Mouse (Mus musculus) embryonic facial prominence, embryonic 11.5 days (tissue): Measurements from ENCODE around the gene Garnl3. TPM values are rescaled to one million over a fixed set of nuclear protein-coding genes. Genes with fewer than 3 reads are reported as not detected.
"Not testable (repeated sequence)": the region's sequence is repeated elsewhere in the genome, so short reads cannot be mapped to it uniquely, and the experiment has no call there.

ENCODE experiments used
- ATAC-seq: fragments of 200-750 bp; cut with Nextera tagmentation; replicated peaks from 2 replicates; pipeline ENCODE4 v1.8.0; 2017; ENCODE audit warnings: low read depth; ENCODE audit not compliant: insufficient number of reproducible peaks, low FRiP score, low TSS enrichment
- DNase-seq: peaks from one replicate; pipeline ENCODE4 v3.0.0-alpha.2; 2015; ENCODE audit warnings: low spot score
- H3K27ac ChIP-seq: fragments of 300-500 bp; sonication (generic); replicated peaks from 2 replicates; pipeline ENCODE4 v1.5.1; 2014; ENCODE audit warnings: mild to moderate bottlenecking, low read depth, low read length, control low read depth
- H3K27me3 ChIP-seq: fragments of 300-500 bp; sonication (generic); 2 replicates; pipeline ENCODE4 v1.6.1; 2014; ENCODE audit warnings: mild to moderate bottlenecking, low read length, moderate library complexity, mixed read lengths; ENCODE audit not compliant: control insufficient read depth, insufficient read depth
- H3K36me3 ChIP-seq: fragments of 300-500 bp; sonication (generic); replicated peaks from 2 replicates; pipeline ENCODE4 v1.6.1; 2014; ENCODE audit warnings: low read depth, mild to moderate bottlenecking, low read length, moderate library complexity, mixed read lengths; ENCODE audit not compliant: control insufficient read depth, insufficient read depth
- H3K4me1 ChIP-seq: fragments of 300-500 bp; sonication (generic); 2 replicates; pipeline ENCODE4 v1.6.1; 2014; ENCODE audit warnings: low read length, mixed read lengths; ENCODE audit not compliant: control insufficient read depth, insufficient read depth
- H3K4me2 ChIP-seq: fragments of 300-500 bp; sonication (generic); 2 replicates; pipeline ENCODE4 v1.6.1; 2014; ENCODE audit warnings: low read depth, mild to moderate bottlenecking, control low read depth, low read length, moderate library complexity
- H3K4me3 ChIP-seq: fragments of 300-500 bp; sonication (generic); 2 replicates; pipeline ENCODE4 v1.5.1; 2014; ENCODE audit warnings: low read depth, low read length, control low read depth
- H3K9ac ChIP-seq: fragments of 300-500 bp; sonication (generic); replicated peaks from 2 replicates; pipeline ENCODE4 v1.6.1; 2014; ENCODE audit warnings: mild to moderate bottlenecking, control low read depth, low read length
- H3K9me3 ChIP-seq: fragments of 300-500 bp; sonication (generic); replicated peaks from 2 replicates; pipeline ENCODE4 v1.6.1; 2016; ENCODE audit warnings: mild to moderate bottlenecking, low read length, inconsistent platforms, mixed read lengths; ENCODE audit not compliant: control insufficient read depth
- WGBS: fragments of 180-500 bp; shearing (Covaris S2); extraction: QIAGEN DNeasy Blood & Tissue Kit; methylation state at CpG from one replicate; pipeline ENCODE4 v1.1.7; 2014; 5-methylcytosine and 5-hydroxymethylcytosine counted together
- polyA plus RNA-seq: library from polyadenylated mRNA; unstranded; fragments of >200 nt; fragmentation: Nextera tagmentation; extraction: Ambion mirVana; gene quantifications from 2 replicates; pipeline ENCODE4 v1.2.1, GENCODE M21; 2014

Garnl3 gene
- polyA plus RNA-seq, 1 experiment from 2014 or later: 9.0 TPM

DNA sequence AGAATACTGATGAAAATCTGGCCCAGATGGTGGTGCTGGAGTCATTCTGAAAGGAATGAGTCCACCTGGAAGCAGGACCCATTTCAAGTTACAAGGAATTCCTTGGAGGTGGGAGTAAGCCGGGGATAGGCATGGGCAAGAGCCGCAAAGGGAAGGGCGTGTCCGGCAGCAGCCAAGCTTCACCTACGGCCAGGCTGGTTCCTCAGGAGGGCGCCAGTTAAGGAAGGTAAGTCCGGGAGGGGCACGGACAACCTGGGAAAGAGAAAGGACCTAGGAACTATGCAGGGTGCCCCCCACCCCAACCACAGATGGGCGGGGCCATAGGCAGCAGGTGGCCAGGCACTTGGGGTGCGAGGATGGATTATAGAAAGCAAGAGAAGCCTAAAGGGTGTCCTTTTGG lies 1.8 kb downstream of the Garnl3 start:
- Histone ChIP-seq H3K4me1 (no peaks in the 10 kb centered on the region), H3K4me2 (peak overlapping the region; percentile 98), H3K27me3 (peaks cover 11% of the 10 kb centered on the region), H3K9ac (peak overlapping the region; percentile 68), H3K27ac (no peak overlapping the region), H3K9me3 (no peaks in the 10 kb centered on the region), H3K4me3 (peak overlapping the region; percentile 69), H3K36me3 (no peaks in the 10 kb centered on the region)
- peak; percentile 7 for DNase-seq
- peak; percentile 0; the same call in 1 of the 2 replicates for ATAC-seq
- WGBS: 3% methylated on average over 10 of the region's 10 CpGs

GRCm38 (mm10) chr2:33129005-33129404 lies 2.4 kb downstream of the Garnl3 start:
- Histone ChIP-seq H3K4me3 (no peak overlapping the region), H3K27ac (no peak overlapping the region), H3K9me3 (no peaks in the 10 kb centered on the region), H3K4me1 (no peaks in the 10 kb centered on the region), H3K36me3 (no peaks in the 10 kb centered on the region), H3K9ac (no peak overlapping the region), H3K27me3 (peaks cover 11% of the 10 kb centered on the region), H3K4me2 (no peak overlapping the region)
- 71% methylated on average over 2 of the region's 2 CpGs for WGBS
- ATAC-seq: no peak
- no peak for DNase-seq

- no peaks in the 10 kb centered on the region for H3K4me1 ChIP-seq
- H3K4me3 ChIP-seq: no peak overlapping the region
- peaks cover 6% of the 10 kb centered on the region for H3K27me3 ChIP-seq
- no peak overlapping the region for H3K9ac ChIP-seq
- no peak for DNase-seq
- no peaks in the 10 kb centered on the region for H3K36me3 ChIP-seq
- WGBS: 78% methylated on average over 2 of the region's 2 CpGs
- H3K4me2 ChIP-seq: no peak overlapping the region
- no peak for ATAC-seq
- H3K27ac ChIP-seq: no peak overlapping the region
- H3K9me3 ChIP-seq: no peaks in the 10 kb centered on the region
Observed at GRCm38 (mm10) chr2:33127271-33127670, 4.2 kb downstream of the Garnl3 start.

DNA sequence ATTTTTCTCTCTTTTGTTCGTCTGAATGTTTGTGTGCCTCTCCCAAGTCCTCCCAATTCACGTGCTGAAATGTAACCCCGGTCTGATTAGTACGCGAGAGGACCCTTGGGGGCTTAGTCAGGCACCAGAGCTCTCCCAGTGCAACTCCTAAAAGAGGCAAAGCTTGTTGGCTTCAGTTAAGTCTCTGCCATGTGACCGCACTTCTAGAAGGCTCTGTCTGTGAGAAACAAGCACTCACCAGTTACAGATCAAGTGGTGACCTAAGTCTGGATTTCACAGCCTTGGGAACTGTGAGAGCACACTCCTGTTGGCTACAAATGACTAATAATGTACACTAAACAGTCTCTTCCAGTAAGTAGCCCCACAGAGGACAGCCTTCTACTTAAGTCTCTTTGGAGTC lies 8.6 kb downstream of the Garnl3 start:
- Histone ChIP-seq H3K4me1 (no peaks in the 10 kb centered on the region), H3K9me3 (no peaks in the 10 kb centered on the region), H3K9ac (no peak overlapping the region), H3K4me2 (no peak overlapping the region), H3K4me3 (no peak overlapping the region), H3K36me3 (no peaks in the 10 kb centered on the region), H3K27ac (no peak overlapping the region), H3K27me3 (no peaks in the 10 kb centered on the region)
- WGBS: 78% methylated on average over 6 of the region's 6 CpGs
- DNase-seq (no peak), ATAC-seq (no peak)

DNA sequence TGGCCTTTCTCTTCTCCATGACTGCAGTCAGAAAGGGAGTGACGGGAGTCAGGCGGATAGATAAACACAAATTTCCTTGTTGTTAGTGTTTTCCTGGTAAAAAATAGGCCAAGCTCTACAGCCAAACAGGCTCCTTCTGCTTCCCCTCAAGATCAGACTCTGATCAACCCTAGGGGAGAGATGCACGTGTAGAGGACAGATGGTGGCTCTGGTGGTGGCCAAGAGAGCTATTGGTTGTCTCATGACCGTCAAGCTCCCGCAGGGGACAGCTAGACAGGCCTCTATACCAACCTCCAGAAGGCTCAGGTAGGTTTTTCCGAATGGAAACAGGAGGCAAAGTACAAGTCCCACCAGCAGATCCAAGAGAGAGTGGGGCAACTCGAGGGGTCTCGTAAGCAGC lies 30.9 kb downstream of the Garnl3 start:
- Histone ChIP-seq H3K9ac (no peak overlapping the region), H3K36me3 (no peaks in the 10 kb centered on the region), H3K4me2 (no peak overlapping the region), H3K4me3 (no peak overlapping the region), H3K4me1 (no peaks in the 10 kb centered on the region), H3K9me3 (no peaks in the 10 kb centered on the region), H3K27ac (no peak overlapping the region), H3K27me3 (no peaks in the 10 kb centered on the region)
- ATAC-seq: no peak
- DNase-seq: no peak
- WGBS: 85% methylated on average over 8 of the region's 8 CpGs

GRCm38 (mm10) chr2:33097326-33097725 lies 34.1 kb downstream of the Garnl3 start:
- H3K9me3 ChIP-seq, H3K4me1 ChIP-seq, ATAC-seq, DNase-seq, H3K4me3 ChIP-seq, H3K9ac ChIP-seq, H3K4me2 ChIP-seq, H3K27me3 ChIP-seq, H3K36me3 ChIP-seq, H3K27ac ChIP-seq: not testable (repeated sequence)
- WGBS: 89% methylated on average over 12 of the region's 12 CpGs

DNA sequence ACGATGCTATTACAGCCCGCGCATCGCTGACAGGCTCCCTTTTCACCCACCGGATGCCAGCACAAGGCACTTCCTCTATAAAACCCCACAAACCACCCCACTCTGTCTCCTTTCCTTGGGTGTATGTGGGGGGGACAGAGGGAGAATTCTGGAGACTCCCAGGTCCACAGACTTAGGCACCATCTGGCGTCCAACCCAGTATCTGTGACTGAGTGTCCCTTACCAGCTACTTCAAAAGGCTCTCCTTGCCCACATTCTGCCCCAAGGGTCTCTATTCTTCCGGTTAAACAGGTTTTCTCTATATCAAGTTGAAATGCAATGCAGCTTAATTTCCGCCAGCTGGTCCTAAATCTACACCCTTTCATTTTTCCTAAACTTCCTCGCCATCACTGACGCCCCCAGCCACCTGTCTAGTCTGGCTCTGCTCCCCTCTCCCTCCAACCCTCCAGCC lies 36.2 kb downstream of the Garnl3 start:
- no peak overlapping the region for H3K4me2 ChIP-seq
- ATAC-seq (no peak), DNase-seq (peak; percentile 28)
- 67% methylated on average over 10 of the region's 10 CpGs for WGBS
- H3K27ac ChIP-seq: no peak overlapping the region
- no peak overlapping the region for H3K4me3 ChIP-seq
- no peaks in the 10 kb centered on the region for H3K4me1 ChIP-seq
- H3K36me3 ChIP-seq: no peaks in the 10 kb centered on the region
- no peak overlapping the region for H3K9ac ChIP-seq
- no peaks in the 10 kb centered on the region for H3K27me3 ChIP-seq
- no peaks in the 10 kb centered on the region for H3K9me3 ChIP-seq

DNA sequence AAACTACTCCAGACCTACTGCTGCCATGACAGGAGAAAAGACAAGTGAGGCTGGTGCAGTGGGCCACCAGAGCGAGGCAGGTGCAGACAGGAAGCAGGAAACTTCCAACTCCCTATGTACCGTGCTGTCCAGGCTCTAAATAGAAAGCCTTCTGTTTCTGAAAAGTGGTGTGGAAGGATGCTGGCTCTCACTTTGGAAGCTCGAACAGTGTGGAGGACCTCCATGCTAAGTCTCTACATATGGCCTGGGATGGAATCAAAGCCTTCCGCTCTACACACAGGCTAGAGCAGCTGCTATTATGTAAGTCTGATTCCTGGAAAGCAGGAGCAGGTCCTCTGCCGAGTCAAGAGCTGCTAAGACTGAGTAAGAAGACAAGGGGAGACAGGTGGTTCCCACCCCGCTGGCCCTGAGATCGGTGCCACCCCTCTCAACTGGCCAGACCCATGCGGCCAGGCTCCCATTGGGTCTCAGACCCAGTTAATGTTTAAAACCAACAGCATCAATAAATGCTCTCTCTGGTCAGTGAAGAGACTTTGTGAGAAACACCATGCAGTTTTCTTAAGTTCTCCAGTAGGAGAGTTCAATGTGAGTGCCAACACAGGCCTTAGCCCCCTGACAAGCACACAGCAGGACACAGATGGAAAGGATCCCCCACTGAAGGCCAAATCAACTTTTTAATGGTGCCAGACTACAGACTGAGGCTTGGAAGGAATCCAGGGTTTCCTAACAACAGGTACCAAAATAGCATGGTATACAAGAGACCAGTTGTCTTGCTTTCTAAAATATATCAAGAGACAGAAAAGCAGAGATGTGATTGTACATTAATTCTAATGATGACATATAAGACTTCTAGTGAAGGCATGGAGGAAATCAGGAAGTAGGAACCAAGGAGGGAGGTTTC lies 40.6 kb downstream of the Garnl3 start:
- ATAC-seq: no peak
- Histone ChIP-seq H3K4me2 (no peak overlapping the region), H3K9ac (no peak overlapping the region), H3K27ac (no peak overlapping the region), H3K9me3 (no peaks in the 10 kb centered on the region), H3K4me3 (no peak overlapping the region), H3K4me1 (no peaks in the 10 kb centered on the region), H3K27me3 (no peaks in the 10 kb centered on the region), H3K36me3 (no peaks in the 10 kb centered on the region)
- 80% methylated on average over 8 of the region's 8 CpGs for WGBS
- DNase-seq: no peak
